Mouse (Mus musculus) embryo, embryonic 11 days (tissue): ENCODE data around the gene Rab36.
"Not testable (repeated sequence)": the region's sequence is repeated elsewhere in the genome, so short reads cannot be mapped to it uniquely, and the experiment has no call there.

Experiments
- DNase-seq: peaks from one replicate; pipeline ENCODE4 v3.0.0-alpha.2; 2015

The Rab36 gene

GRCm38 (mm10) chr10:75036883-75037379 lies at the start of gene Rab36:
Rab36 (plus strand) TSS chr10:75037058.
- DNase-seq = peak; percentile 99

GRCm38 (mm10) chr10:74987698-74988470 lies 49.0 kb upstream of the Rab36 start:
- DNase-seq = no peak

- DNase-seq = no peak
Measured at GRCm38 (mm10) chr10:74989814-74990213, 47.0 kb upstream of the Rab36 start.

- peak; percentile 28 for DNase-seq
Measured at GRCm38 (mm10) chr10:74990584-74991322, 46.1 kb upstream of the Rab36 start.

- DNase-seq = peak; percentile 30
Measured at GRCm38 (mm10) chr10:74994863-74995262, 42.0 kb upstream of the Rab36 start.

GRCm38 (mm10) chr10:74995377-74995776 lies 41.5 kb upstream of the Rab36 start:
- DNase-seq = peak; percentile 71

GRCm38 (mm10) chr10:75001391-75001790 lies 35.5 kb upstream of the Rab36 start:
- DNase-seq = no peak

GRCm38 (mm10) chr10:75004067-75004466 lies 32.8 kb upstream of the Rab36 start:
- no peak for DNase-seq

GRCm38 (mm10) chr10:75006889-75007662 lies 29.8 kb upstream of the Rab36 start:
- DNase-seq = no peak

- DNase-seq = no peak
Measured at GRCm38 (mm10) chr10:75010704-75011103, 26.2 kb upstream of the Rab36 start.

GRCm38 (mm10) chr10:75015465-75015864 lies 21.4 kb upstream of the Rab36 start:
- no peak for DNase-seq

- no peak for DNase-seq
Measured at GRCm38 (mm10) chr10:75016481-75016880, 20.4 kb upstream of the Rab36 start.

- DNase-seq = no peak
Measured at GRCm38 (mm10) chr10:75020271-75020670, 16.6 kb upstream of the Rab36 start.

- DNase-seq = peak; percentile 81
Measured at GRCm38 (mm10) chr10:75021138-75021537, 15.7 kb upstream of the Rab36 start.

GRCm38 (mm10) chr10:75026491-75026890 lies 10.4 kb upstream of the Rab36 start:
- no peak for DNase-seq

GRCm38 (mm10) chr10:75028743-75029142 lies 8.1 kb upstream of the Rab36 start:
- DNase-seq = no peak

- DNase-seq = no peak
Measured at GRCm38 (mm10) chr10:75029677-75030076, 7.2 kb upstream of the Rab36 start.

- no peak for DNase-seq
Measured at GRCm38 (mm10) chr10:75030234-75030633, 6.6 kb upstream of the Rab36 start.

GRCm38 (mm10) chr10:75031345-75032114 lies 5.3 kb upstream of the Rab36 start:
- no peak for DNase-seq

GRCm38 (mm10) chr10:75032395-75032794 lies 4.5 kb upstream of the Rab36 start, which contains the start of gene Rsph14:
Rsph14 (minus strand) TSS chr10:75032586.
- DNase-seq = peak; percentile 84

GRCm38 (mm10) chr10:75042060-75042459 lies 5.2 kb downstream of the Rab36 start:
- not testable (repeated sequence) for DNase-seq

- no peak for DNase-seq
Measured at GRCm38 (mm10) chr10:75044459-75044858, 7.6 kb downstream of the Rab36 start.
